Mouse (Mus musculus): ENCODE results near the gene Vash2.
"Not testable (repeated sequence)": the region's sequence is repeated elsewhere in the genome, so short reads cannot be mapped to it uniquely, and the experiment has no call there.

The Vash2 gene

DNA sequence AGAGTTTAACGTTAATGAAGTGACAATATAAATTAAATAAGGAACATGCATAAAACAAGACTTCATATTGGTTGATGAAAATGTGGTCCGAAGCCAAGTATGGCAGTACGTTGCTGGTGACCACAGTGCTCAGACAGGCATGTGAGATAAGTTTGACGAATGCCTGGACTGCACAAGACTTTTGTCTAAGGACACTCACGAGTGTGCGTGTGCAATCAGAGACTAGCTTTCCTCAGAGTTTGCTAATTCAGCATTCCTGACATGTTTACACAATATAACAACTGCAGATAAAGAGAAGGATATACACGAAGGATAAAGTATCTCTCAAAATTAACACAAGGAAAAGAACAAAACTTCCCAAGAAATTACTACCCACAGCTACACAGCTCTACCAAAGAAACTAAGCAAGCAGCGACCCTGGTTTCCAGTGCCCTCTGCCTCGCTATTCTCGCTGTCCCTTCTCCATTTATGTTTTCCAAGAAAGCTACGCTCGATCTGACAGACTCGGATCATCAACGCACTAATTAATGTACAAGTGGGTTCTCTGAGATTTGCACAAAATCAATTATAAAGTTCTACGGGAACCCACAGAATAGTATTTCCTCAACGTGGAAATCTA is 51.2 kb downstream of the Vash2 start:
- DNase-seq (ENCODE audit: low read depth in 1 of 2, low spot score in 2 of 2) = no peak

DNA sequence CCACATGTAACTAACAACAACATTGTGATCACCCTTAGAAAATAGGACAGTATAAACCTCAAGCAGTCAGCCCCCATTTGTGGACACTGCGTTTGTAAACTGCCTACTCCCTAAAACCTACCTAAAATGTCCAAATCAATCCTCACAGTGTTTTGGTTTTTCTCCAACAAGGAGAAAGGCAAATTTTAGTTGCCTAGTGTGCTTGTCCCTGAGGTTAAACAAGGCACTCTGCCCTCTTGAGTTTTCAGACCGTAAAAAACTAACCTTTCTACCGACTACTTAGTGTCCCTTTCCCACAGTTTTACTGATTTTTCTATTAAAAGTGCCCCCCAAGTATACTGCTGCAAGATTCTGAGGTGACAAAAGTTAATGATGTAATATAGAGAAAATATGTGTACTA is 51.8 kb downstream of the Vash2 start:
- no peak for DNase-seq (ENCODE audit: low read depth in 1 of 2, low spot score in 2 of 2)

DNA sequence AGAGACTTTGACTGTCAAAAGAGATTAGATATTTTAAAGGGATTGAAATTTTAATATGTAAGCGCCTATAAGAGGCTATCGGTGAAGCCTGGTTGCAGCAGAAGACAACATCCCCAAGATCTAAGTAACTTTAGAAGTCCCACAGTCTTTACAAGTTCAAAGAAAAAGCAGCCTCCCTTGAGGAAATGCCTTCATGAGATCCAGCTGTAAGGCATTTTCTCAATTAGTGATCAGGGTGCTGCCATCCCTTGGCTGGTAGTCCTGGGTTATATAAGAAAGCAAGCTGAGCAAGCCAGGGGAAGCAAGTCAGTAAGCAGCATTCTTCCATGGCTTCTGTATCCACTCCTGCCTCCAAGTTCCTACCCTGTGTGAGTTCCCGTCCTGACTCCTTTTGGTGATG is 54.3 kb downstream of the Vash2 start, which contains the start of gene Angel2:
Gene Angel2 (plus strand): TSS at position 301 of the 400 bp plus-strand sequence.
- not testable (repeated sequence) for DNase-seq (ENCODE audit: low read depth in 1 of 2, low spot score in 2 of 2)

DNA sequence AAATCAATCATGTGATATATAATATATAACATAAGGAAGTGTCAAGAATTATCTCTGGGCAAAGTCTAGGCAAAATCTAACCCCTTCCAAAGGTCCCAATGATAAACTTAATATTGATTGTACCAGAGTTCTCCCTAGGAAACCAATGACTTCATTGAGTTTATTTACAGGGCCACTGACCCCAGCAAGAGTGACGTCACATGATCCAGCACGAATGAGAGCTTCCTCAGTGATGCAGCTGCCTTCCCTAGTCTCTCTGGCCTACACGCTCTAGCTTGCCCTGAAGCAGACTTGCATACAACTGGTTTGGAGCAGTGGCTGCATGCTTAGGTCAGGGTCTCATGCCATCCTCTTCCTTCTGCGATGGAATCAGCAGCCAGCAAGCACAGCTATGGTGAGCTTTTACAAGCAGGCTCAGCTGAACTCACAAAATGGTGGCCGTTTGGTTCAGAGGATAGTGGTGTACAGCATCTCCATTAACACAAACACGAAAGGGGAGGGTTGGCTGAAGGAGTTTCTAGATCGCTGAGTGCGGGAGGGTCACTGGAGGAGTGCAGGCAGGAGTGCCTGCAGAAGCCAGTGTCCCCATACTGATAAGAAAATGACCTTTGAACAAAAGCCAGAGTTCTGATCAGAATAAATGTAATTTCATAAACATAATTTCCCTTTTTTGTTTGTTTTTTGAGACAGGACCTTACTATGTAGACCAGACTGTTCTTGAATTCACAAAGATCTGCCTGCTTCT is 59.2 kb downstream of the Vash2 start:
- DNase-seq (ENCODE audit: low read depth in 1 of 2, low spot score in 2 of 2) = no peak

DNA sequence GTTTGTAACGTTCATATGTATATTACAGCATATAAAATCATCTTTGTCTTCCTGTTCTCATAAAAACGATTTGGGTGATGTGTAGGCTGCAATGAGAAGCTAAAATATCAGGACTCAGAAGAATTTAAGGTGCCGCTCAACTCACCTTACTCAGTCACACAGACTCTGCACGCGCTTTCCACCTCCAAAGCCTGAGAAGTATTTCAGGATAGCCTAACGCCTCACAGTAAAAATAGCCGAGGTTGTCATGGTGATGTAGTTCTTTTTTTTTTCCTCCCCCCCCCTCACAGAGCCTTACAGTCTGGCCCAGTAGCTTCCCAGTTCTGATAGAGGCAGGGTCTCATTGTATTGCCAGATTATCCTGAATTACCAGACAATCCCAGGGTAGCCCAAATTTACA is 60.2 kb downstream of the Vash2 start:
- no peak for DNase-seq (ENCODE audit: low read depth in 1 of 2, low spot score in 2 of 2)

DNA sequence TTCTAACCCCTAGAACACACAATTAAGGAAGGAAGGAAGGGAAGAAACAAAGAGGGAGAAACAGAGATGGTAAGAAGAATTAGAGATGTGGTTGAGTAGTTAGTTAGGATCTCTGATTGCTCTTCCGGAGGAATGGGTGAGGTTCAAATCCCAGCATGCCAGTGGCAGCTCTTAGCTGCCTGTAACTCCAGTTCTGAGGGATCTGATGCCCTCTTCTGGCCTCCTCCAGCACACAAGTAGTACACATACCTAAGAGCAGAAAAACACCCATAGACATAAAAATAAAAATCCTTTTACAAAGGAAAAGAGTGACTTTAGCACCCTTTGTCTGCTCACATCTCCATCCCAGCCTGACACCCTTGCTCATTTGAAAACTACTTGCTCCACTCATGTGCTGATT is 66.5 kb downstream of the Vash2 start:
- no peak for DNase-seq (ENCODE audit: low read depth in 1 of 2, low spot score in 2 of 2)

DNA sequence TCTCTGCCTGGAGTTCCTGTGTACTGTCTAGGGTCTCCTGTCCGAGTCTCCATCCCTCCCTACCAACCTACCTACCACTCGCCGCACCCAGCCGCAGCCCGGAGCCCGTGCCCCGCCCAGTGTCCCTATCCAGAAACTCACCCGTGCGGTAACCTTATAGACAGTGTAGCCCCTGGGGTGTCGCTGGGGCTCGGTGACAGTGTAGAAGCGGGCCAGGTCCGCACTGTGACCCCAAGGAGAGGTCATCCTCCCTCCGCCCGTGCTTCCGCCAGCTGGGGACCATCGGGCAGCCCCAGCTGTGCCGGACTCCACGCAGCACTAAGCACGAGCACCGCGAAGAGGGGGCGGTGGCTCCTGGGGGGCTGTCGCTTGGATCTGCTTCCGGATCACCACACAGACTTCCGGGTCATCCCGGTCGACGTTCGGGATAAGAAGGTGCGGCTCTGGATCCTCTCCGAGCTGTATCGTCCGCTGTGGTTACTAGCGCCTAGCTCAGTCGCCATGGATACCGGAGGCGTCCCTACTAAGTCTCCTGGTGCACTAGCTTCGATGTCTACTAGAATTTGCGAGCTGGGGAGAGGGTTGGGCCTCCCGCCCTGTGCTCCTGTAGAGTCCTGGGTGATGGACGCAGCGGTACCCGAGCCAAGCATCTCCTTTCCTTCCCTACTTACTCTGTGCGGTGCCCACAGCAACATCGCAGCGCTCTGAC is 67.5 kb downstream of the Vash2 start, which contains the start of gene Rps6kc1:
Gene Rps6kc1 (minus strand): TSS at position 356 of the 709 bp plus-strand sequence.
- peak in 1 of 2 experiments; percentile 33 for DNase-seq (ENCODE audit: low read depth in 1 of 2, low spot score in 2 of 2)

DNA sequence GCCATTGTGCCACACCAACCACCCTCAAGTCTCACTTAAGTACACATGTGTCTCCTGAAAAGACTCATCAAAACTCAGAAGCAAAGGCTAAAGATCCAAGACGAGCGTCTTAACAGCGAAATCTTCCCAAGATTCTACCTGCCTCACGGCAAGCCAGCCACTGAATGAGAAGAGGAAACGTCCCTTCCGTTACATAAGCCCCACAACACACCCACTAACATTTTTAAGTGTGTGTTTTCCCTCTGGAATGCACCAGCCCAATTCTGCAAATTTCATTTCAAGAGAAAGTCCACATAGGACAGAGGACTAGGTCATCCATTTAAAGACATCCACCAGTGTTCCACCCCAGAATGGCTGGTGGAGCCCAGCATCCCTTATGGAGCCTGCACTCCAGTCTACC is 68.3 kb downstream of the Vash2 start:
- no peak for DNase-seq (ENCODE audit: low read depth in 1 of 2, low spot score in 2 of 2)

DNA sequence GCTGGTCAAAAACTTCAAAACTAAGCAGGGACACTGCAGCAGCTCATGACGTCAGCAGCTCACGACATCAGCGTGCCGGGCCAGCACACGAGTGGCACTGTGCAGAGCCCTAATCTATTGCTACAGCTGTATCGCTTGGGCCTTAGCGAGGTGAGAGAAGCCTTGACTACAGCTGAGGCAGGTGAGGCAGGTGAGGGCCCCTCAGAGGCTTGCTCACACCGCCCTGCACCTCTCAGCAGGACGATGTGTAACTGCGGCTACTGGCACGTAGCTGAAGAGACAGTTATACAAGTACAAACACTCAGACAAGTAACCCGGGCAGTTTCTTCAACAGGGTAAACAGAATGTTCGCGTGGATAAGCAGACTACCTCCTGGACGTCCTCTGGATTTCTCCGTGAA is 74.4 kb downstream of the Vash2 start:
- no peak for DNase-seq (ENCODE audit: low read depth in 1 of 2, low spot score in 2 of 2)

DNA sequence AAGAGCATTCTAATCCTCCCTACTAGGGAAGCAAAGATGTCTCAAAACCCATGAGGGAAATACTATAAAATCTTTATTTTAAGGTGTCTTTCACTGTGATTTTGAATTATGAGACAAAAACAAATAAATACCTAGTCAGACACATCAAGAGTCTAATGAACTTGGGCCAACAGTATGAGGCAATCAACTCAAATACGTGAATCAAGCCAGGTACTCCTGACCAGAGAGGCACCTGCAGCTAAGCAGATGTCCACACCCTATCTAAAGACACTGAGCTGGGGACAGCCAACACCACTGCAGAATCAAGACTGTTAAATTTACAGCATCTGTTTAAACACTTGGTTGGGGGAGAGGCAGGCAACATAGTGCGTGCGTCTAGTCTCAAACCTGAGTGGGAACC is 75.0 kb downstream of the Vash2 start:
- no peak for DNase-seq (ENCODE audit: low read depth in 1 of 2, low spot score in 2 of 2)

DNA sequence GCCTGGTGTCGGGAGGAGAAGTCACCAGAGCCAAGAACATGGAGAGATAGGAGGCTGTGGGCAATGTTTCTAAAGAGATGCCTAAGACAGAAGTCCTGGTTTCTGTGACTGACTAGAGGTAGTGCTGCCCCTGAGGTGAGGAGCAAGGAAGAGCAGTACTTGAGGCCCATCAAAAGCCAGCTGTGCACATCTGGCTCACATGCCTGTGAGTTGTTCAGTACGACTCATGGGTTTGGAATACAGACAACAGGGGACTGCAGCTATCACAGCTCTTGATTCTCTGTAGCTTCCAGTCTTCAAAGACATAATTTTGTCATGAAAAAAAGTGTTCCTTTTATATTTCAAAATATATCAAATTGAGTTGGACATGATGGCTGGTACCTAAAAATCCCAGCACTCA is 78.0 kb downstream of the Vash2 start:
- DNase-seq (ENCODE audit: low read depth in 1 of 2, low spot score in 2 of 2) = no peak

DNA sequence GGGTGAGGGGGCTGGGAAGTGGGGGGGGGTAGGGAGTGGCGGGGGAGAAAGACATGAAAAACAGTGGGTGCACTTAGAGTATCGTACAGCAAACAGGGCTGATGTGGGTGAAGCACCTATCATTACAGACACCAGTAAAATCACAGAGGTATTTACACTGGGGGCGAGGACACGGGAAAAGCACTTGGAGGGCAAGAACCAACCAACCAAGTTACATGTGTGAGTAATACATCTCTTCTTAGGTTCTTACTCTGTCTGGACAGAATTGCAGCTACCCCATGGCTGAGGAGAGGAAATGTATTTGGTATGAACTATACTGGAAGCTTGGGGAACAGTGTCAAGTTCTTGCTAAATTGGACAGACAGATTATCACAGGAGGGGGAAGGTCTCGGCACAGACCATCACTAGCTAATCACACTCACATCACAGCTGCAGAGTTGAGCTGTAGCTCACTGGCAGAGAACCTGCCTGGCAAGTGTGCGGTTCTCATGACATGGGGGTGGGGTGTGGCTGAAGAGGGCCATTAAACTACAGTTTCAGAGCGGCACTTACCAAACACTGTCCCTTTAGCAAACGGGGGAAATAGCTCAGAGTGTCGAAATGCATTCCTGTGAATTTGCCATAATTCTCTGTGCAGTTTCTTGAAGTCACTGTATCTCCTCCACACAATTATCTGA is 80.1 kb downstream of the Vash2 start:
- DNase-seq (ENCODE audit: low read depth in 1 of 2, low spot score in 2 of 2) = no peak

DNA sequence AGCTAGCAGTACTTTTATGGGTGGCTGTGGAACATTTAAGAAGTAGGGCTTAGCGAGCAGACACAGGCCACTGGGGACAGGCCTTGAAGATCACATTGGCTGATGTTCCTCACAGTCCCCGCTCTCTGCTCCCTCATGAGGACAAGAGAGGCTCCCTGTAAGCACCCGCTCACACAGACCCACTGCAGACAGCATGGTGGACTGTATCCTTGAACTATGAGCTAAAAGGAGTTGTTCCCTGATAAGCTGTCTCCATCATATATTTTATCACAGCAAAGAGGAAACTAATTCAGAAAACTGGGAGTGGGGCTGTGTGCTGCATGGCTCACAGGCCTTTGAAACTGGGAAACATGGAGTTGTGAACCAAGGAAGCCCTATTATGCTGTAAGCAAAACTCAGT is 80.9 kb downstream of the Vash2 start:
- no peak for DNase-seq (ENCODE audit: low read depth in 1 of 2, low spot score in 2 of 2)

Data from monocyte, adult 2 months (primary cell).